Mouse (Mus musculus) myocyte (in vitro differentiated cells): ENCODE results near the gene Higd1a.

Source experiments
- CEBPB ChIP-seq: IDR thresholded peaks from 2 replicates; pipeline ENCODE4 v1.6.1; 2011; ENCODE audit warnings: mild to moderate bottlenecking, moderate library complexity; ENCODE audit not compliant: poor library complexity, insufficient read depth, severe bottlenecking
- MYOD1 ChIP-seq, 3 experiments: IDR thresholded peaks; one replicate each; pipeline ENCODE4 v1.6.1; 2011; ENCODE audit warnings: control low read depth in 2 of 3, low read depth in 2 of 3, mild to moderate bottlenecking in 2 of 3, moderate library complexity in 1 of 3; ENCODE audit not compliant: insufficient read length in 2 of 3, control insufficient read depth in 1 of 3
- MYOG ChIP-seq, 3 experiments: IDR thresholded peaks; one replicate each; pipeline ENCODE4 v1.6.1; 2011; ENCODE audit warnings: control low read depth in 2 of 3, low read depth in 2 of 3, mild to moderate bottlenecking in 2 of 3; ENCODE audit not compliant: insufficient read length in 2 of 3, control insufficient read depth in 1 of 3, insufficient read depth in 1 of 3
- POLR2A ChIP-seq: IDR thresholded peaks from one replicate; pipeline ENCODE4 v1.6.1; 2011; ENCODE audit warnings: low read depth, mild to moderate bottlenecking, control low read depth, moderate library complexity; ENCODE audit not compliant: insufficient read length
- REST ChIP-seq: IDR thresholded peaks from one replicate; pipeline ENCODE4 v1.6.1; 2011; ENCODE audit warnings: mild to moderate bottlenecking, control low read depth, moderate library complexity; ENCODE audit not compliant: insufficient read depth, insufficient read length
- SRF ChIP-seq: IDR thresholded peaks from one replicate; pipeline ENCODE4 v1.6.1; 2011; ENCODE audit warnings: low read depth; ENCODE audit not compliant: control insufficient read depth, insufficient read length
- TCF12 ChIP-seq: IDR thresholded peaks from one replicate; pipeline ENCODE4 v1.6.1; 2011; ENCODE audit warnings: mild to moderate bottlenecking, control low read depth; ENCODE audit not compliant: poor library complexity, insufficient read depth, severe bottlenecking
- USF1 ChIP-seq: IDR thresholded peaks from one replicate; pipeline ENCODE4 v1.6.1; 2011; ENCODE audit warnings: low read depth, mild to moderate bottlenecking, control low read depth, moderate library complexity

- TF ChIP-seq REST: no peak
- no peak for TF ChIP-seq TCF12
- no peak for TF ChIP-seq POLR2A
- no peak for TF ChIP-seq USF1
- TF ChIP-seq MYOG (IDR thresholded peaks at IDR 0.05; ENCODE audit: control insufficient read depth in 1 of 3, insufficient read depth in 1 of 3, insufficient read length in 2 of 3, low read depth in 2 of 3): no peak
- TF ChIP-seq MYOD1 (IDR thresholded peaks at IDR 0.05; ENCODE audit: control insufficient read depth in 1 of 3, insufficient read length in 2 of 3, low read depth in 2 of 3): no peak
- no peak for TF ChIP-seq CEBPB
- TF ChIP-seq SRF: no peak
These were observed 45.5 kb upstream of the Higd1a start for GRCm38 (mm10) chr9:121903476-121904305.
